15 mouse cellular contexts compared by ENCODE assay signal in genomic region chr16:35464686-35465308, GRCm38 (mm10). TPM values are rescaled to one million over a fixed set of nuclear protein-coding genes. Genes with fewer than 3 reads are reported as not detected.
A peak's percentile ranks its signal among the peaks of the same experiment; 100 is the strongest.
DNase-seq lines count a peak whose midpoint lies in the region; ATAC-seq and TF ChIP-seq lines count a peak whose summit lies in the region.
"Had no signal": no experiment of that assay in that cellular context is flagged by ENCODE, and none has a peak within 500 bp of the region (broad histone marks: within the 10 kb centered on the region; RNA-seq: fewer than 3 reads in every experiment).

No protein-coding gene starts in this region.

- H3K27me3 ChIP-seq in forebrain, embryonic 10.5 days (ENCODE audit: poor library complexity, severe bottlenecking): no peaks in the 10 kb centered on the region
- H3K27me3 ChIP-seq in hindbrain, embryonic 12.5 days: no peaks in the 10 kb centered on the region
- H3K27me3 ChIP-seq in midbrain, embryonic 14.5 days (ENCODE audit: control insufficient read depth, insufficient read depth, low read length): no peaks in the 10 kb centered on the region

- H3K9ac ChIP-seq in hindbrain, embryonic 12.5 days: no peak overlapping the region
- H3K9ac ChIP-seq in midbrain, embryonic 14.5 days (replicated peaks; ENCODE audit: low read length): peak overlapping the region; percentile 17; the same call in 1 of the 2 replicates
- H3K9ac ChIP-seq: lung, embryonic 14.5 days had no signal

- peak; percentile 76 for DNase-seq in brain, embryonic 14.5 days (ENCODE audit: low read depth)
- peak; percentile 34 for DNase-seq in forebrain, embryonic 10.5 days (ENCODE audit: extremely low spot score, low spot score)
- peak; percentile 73 for DNase-seq in midbrain, embryonic 14.5 days
- no peak for DNase-seq in left cerebral cortex, adult 18-20 months (ENCODE audit: low spot score in 2 of 2)
- DNase-seq: adrenal gland, postnatal 36 days; gastrocnemius, postnatal 10 days; lung, embryonic 14.5 days; right cerebral cortex, postnatal 25 days had no signal

- peaks cover 36% of the 10 kb centered on the region for H3K4me1 ChIP-seq in forebrain, embryonic 10.5 days
- H3K4me1 ChIP-seq in hindbrain, embryonic 12.5 days: peaks cover 19% of the 10 kb centered on the region
- peaks cover 8% of the 10 kb centered on the region for H3K4me1 ChIP-seq in midbrain, embryonic 14.5 days (ENCODE audit: control insufficient read depth, insufficient read depth, low read length)

- TF ChIP-seq POLR2A in brain, embryonic 14.5 days (IDR thresholded peaks at IDR 0.05; ENCODE audit: borderline replicate concordance, extremely low read depth, insufficient read depth, insufficient read length, poor library complexity, severe bottlenecking): no peak

- H3K9me3 ChIP-seq in forebrain, embryonic 10.5 days: no peaks in the 10 kb centered on the region
- H3K9me3 ChIP-seq in hindbrain, embryonic 12.5 days (replicated peaks): no peaks in the 10 kb centered on the region
- H3K9me3 ChIP-seq in midbrain, embryonic 14.5 days (ENCODE audit: control insufficient read depth, low read length): no peaks in the 10 kb centered on the region
- H3K9me3 ChIP-seq: heart, embryonic 10.5 days had no signal

- WGBS in forebrain, embryonic 10.5 days: 29% methylated on average over 12 of the region's 12 CpGs
- WGBS in hindbrain, embryonic 12.5 days: 36% methylated on average over 12 of the region's 12 CpGs
- WGBS in midbrain, embryonic 14.5 days: 6% methylated on average over 12 of the region's 12 CpGs

- H3K36me3 ChIP-seq in forebrain, embryonic 10.5 days (replicated peaks): peaks cover 41% of the 10 kb centered on the region
- 0 out of 2 replicates have a peak, but pooled peaks cover 4% of the 10 kb centered on the region for H3K36me3 ChIP-seq in hindbrain, embryonic 12.5 days
- H3K36me3 ChIP-seq in midbrain, embryonic 14.5 days (ENCODE audit: control insufficient read depth, insufficient read depth, low read length): no peaks in the 10 kb centered on the region

- H3K27ac ChIP-seq in forebrain, embryonic 10.5 days: peak overlapping the region; percentile 84
- peak overlapping the region; percentile 56 for H3K27ac ChIP-seq in hindbrain, embryonic 12.5 days
- H3K27ac ChIP-seq in midbrain, embryonic 14.5 days (replicated peaks; ENCODE audit: low read depth, low read length): peak overlapping the region; percentile 62
- H3K27ac ChIP-seq: heart, embryonic 10.5 days had no signal

- H3K4me2 ChIP-seq in hindbrain, embryonic 12.5 days (replicated peaks): 0 out of 2 replicates have a peak overlapping the region, but pooled peaks have one; percentile 13
- H3K4me2 ChIP-seq in midbrain, embryonic 14.5 days (ENCODE audit: low read length): no peak overlapping the region
- H3K4me2 ChIP-seq: lung, embryonic 14.5 days had no signal

- no peak overlapping the region; the same call in 1 of the 2 replicates for H3K4me3 ChIP-seq in forebrain, embryonic 10.5 days
- H3K4me3 ChIP-seq in hindbrain, embryonic 12.5 days: no peak overlapping the region
- no peak overlapping the region for H3K4me3 ChIP-seq in midbrain, embryonic 14.5 days (replicated peaks; ENCODE audit: low read depth, low read length)
- H3K4me3 ChIP-seq: erythroblast, embryonic 14.5 days; heart, embryonic 10.5 days had no signal

- peak; percentile 77 for ATAC-seq in hindbrain, embryonic 12.5 days (ENCODE audit: low FRiP score)
- peak; percentile 35; the same call in 1 of the 2 replicates for ATAC-seq in midbrain, embryonic 14.5 days (ENCODE audit: low FRiP score, low TSS enrichment)
- no peak for ATAC-seq in activated CD4-positive, CD25-positive, alpha-beta regulatory T cell, adult 4 months
- ATAC-seq in inflammation-experienced regulatory T-cells, adult 6 months: no peak
- no peak for ATAC-seq in granulocyte monocyte progenitor cell, adult 5-6 weeks (replicated peaks; ENCODE audit: poor library complexity, severe bottlenecking)

- TF ChIP-seq CTCF in brain, embryonic 14.5 days (IDR thresholded peaks at IDR 0.05; ENCODE audit: borderline replicate concordance, extremely low read depth, insufficient read depth, insufficient read length): no peak

RNA-seq across cellular contexts. Expression of gene Pdia5, which starts 25.9 kb away (rescaled TPM):
- polyA plus RNA-seq in brain, embryonic 14.5 days (2012; rRNA removed): 9.2 and 12.2 TPM in 2 replicates
- polyA plus RNA-seq in forebrain, embryonic 10.5 days (2016; fragmentation: Nextera tagmentation; extraction: Ambion mirVana): 19.1 and 22.7 TPM in 2 replicates
- 25.5 and 27.6 TPM in 2 replicates for polyA plus RNA-seq in hindbrain, embryonic 12.5 days (2016; fragmentation: Nextera tagmentation; extraction: Ambion mirVana)
- polyA plus RNA-seq in midbrain, embryonic 14.5 days (2014; fragmentation: Nextera tagmentation; extraction: Ambion mirVana): 6.2 and 7.6 TPM in 2 replicates
- 1 to 10 TPM; 3.1 to 3.5 TPM for total RNA-seq in left cerebral cortex, adult 18-20 months (2021)
- polyA plus RNA-seq in activated CD4-positive, CD25-positive, alpha-beta regulatory T cell, adult 4 months (2017; shearing (Covaris generic)): not detected
- under 1 TPM in 1 of 3 experiments, not detected in 2; 0.53 TPM for polyA plus RNA-seq in inflammation-experienced regulatory T-cells, adult 6 months (2017; shearing (Covaris generic))
- 31.8 and 32.9 TPM in 2 replicates for total RNA-seq in granulocyte monocyte progenitor cell, adult 5-6 weeks (2014; fragmentation: Nextera tagmentation)
- 11.1 and 11.5 TPM in 2 replicates for total RNA-seq in granulocyte monocyte progenitor cell, adult 5-6 weeks (2017)
- total RNA-seq: neutrophil, adult 5-6 weeks had no signal

Comparison
In these comparisons a context has a peak if more than half of its experiments do, and no peak if none do; other contexts are left out.
1. DNase-seq: peak in brain, embryonic 14.5 days (single experiment), forebrain, embryonic 10.5 days (single experiment) and midbrain, embryonic 14.5 days (single experiment); none in left cerebral cortex, adult 18-20 months (0 of 2).
2. ATAC-seq: peak in hindbrain, embryonic 12.5 days (single experiment) and midbrain, embryonic 14.5 days (single experiment); none in activated CD4-positive, CD25-positive, alpha-beta regulatory T cell, adult 4 months (single experiment), inflammation-experienced regulatory T-cells, adult 6 months (single experiment) and granulocyte monocyte progenitor cell, adult 5-6 weeks (single experiment).
3. Peak in every context shown above with its lines, with median percentiles within 50 percentile points of each other: H3K27ac ChIP-seq.